Mouse (Mus musculus) midbrain, embryonic 16.5 days (tissue): ENCODE results near the gene Pak1ip1. TPM values are rescaled to one million over a fixed set of nuclear protein-coding genes. Genes with fewer than 3 reads are reported as not detected.
"Not testable (repeated sequence)": the region's sequence is repeated elsewhere in the genome, so short reads cannot be mapped to it uniquely, and the experiment has no call there.

ENCODE experiments used
- ATAC-seq: fragments of 200-750 bp; cut with Nextera tagmentation; 2 replicates; pipeline ENCODE4 v1.8.0; 2017; ENCODE audit warnings: moderate TSS enrichment
- H3K27ac ChIP-seq: fragments of 300-500 bp; sonication (generic); 2 replicates; pipeline ENCODE4 v1.5.1; 2014; ENCODE audit warnings: mild to moderate bottlenecking, low read length, mixed read lengths
- H3K27me3 ChIP-seq: fragments of 300-500 bp; sonication (generic); 2 replicates; pipeline ENCODE4 v1.6.1; 2014; ENCODE audit warnings: low read depth, low read length, mixed read lengths; ENCODE audit not compliant: control insufficient read depth, insufficient read depth
- H3K36me3 ChIP-seq: fragments of 300-500 bp; sonication (generic); 2 replicates; pipeline ENCODE4 v1.6.1; 2014; ENCODE audit warnings: mild to moderate bottlenecking, low read length, moderate library complexity, mixed read lengths; ENCODE audit not compliant: control insufficient read depth, insufficient read depth
- H3K4me1 ChIP-seq: fragments of 300-500 bp; sonication (generic); 2 replicates; pipeline ENCODE4 v1.6.1; 2014; ENCODE audit warnings: mild to moderate bottlenecking, low read length, mixed read lengths; ENCODE audit not compliant: control insufficient read depth, insufficient read depth
- H3K4me2 ChIP-seq: fragments of 300-500 bp; sonication (generic); 2 replicates; pipeline ENCODE4 v1.6.1; 2014; ENCODE audit warnings: mild to moderate bottlenecking, low read length, mixed read lengths
- H3K4me3 ChIP-seq: fragments of 300-500 bp; sonication (generic); 2 replicates; pipeline ENCODE4 v1.5.1; 2014; ENCODE audit warnings: low read depth, mild to moderate bottlenecking, low read length, moderate library complexity, mixed read lengths
- H3K9ac ChIP-seq: fragments of 300-500 bp; sonication (generic); 2 replicates; pipeline ENCODE4 v1.6.1; 2014; ENCODE audit warnings: low read depth, low read length, mixed read lengths
- H3K9me3 ChIP-seq: fragments of 300-500 bp; sonication (generic); replicated peaks from 2 replicates; pipeline ENCODE4 v1.6.1; 2014; ENCODE audit warnings: mild to moderate bottlenecking, low read length, mixed read lengths; ENCODE audit not compliant: control insufficient read depth, poor library complexity, severe bottlenecking
- WGBS: fragments of 180-500 bp; shearing (Covaris S2); extraction: QIAGEN DNeasy Blood & Tissue Kit; methylation state at CpG from one replicate; pipeline ENCODE4 v1.1.7; 2014; 5-methylcytosine and 5-hydroxymethylcytosine counted together
- polyA plus RNA-seq: library from polyadenylated mRNA; unstranded; fragments of >200 nt; fragmentation: Nextera tagmentation; extraction: Ambion mirVana; gene quantifications from 2 replicates; pipeline ENCODE4 v1.2.1, GENCODE M21; 2015

Pak1ip1 gene
- polyA plus RNA-seq, 1 experiment from 2014 or later = 53.9 TPM

- not testable (repeated sequence) for H3K4me2 ChIP-seq, ATAC-seq, H3K27me3 ChIP-seq, H3K9ac ChIP-seq, H3K36me3 ChIP-seq, H3K9me3 ChIP-seq, H3K4me3 ChIP-seq, H3K27ac ChIP-seq
- peaks cover 13% of the 10 kb centered on the region for H3K4me1 ChIP-seq
- 93% methylated on average over 5 of the region's 5 CpGs for whole genome bisulfite sequencing
Measured at GRCm38 (mm10) chr13:40998537-40998936, 2.3 kb upstream of the Pak1ip1 start.

GRCm38 (mm10) chr13:41000140-41000925, 490 bp upstream of the Pak1ip1 start:
- WGBS = under 1% methylated on average over 25 of the region's 25 CpGs
- ATAC-seq = peak; percentile 70
- peaks cover 9% of the 10 kb centered on the region for H3K36me3 ChIP-seq
- H3K27ac ChIP-seq = peak overlapping the region; percentile 97
- peak overlapping the region; percentile 80 for H3K4me3 ChIP-seq
- peak overlapping the region; percentile 93 for H3K9ac ChIP-seq
- no peaks in the 10 kb centered on the region for H3K9me3 ChIP-seq
- peaks cover 13% of the 10 kb centered on the region for H3K4me1 ChIP-seq
- H3K27me3 ChIP-seq = no peaks in the 10 kb centered on the region
- peak overlapping the region; percentile 93 for H3K4me2 ChIP-seq

- ATAC-seq = no peak
- H3K4me3 ChIP-seq = no peak overlapping the region; the same call in 1 of the 2 replicates
- no peak overlapping the region for H3K9ac ChIP-seq
- H3K4me2 ChIP-seq = peak overlapping the region; percentile 96
- H3K27me3 ChIP-seq = no peaks in the 10 kb centered on the region
- H3K36me3 ChIP-seq = peaks cover 18% of the 10 kb centered on the region
- H3K4me1 ChIP-seq = peaks cover 13% of the 10 kb centered on the region
- no peaks in the 10 kb centered on the region for H3K9me3 ChIP-seq
- WGBS = 88% methylated on average over 5 of the region's 5 CpGs
- H3K27ac ChIP-seq = no peak overlapping the region
Measured at GRCm38 (mm10) chr13:41002001-41002400, 1.2 kb downstream of the Pak1ip1 start.

- Histone ChIP-seq H3K9ac (no peak overlapping the region), H3K27ac (no peak overlapping the region), H3K36me3 (peaks cover 42% of the 10 kb centered on the region), H3K9me3 (no peaks in the 10 kb centered on the region), H3K4me2 (no peak overlapping the region), H3K4me3 (no peak overlapping the region), H3K27me3 (no peaks in the 10 kb centered on the region), H3K4me1 (peaks cover 8% of the 10 kb centered on the region)
- 95% methylated on average over 4 of the region's 4 CpGs for WGBS
- no peak for ATAC-seq
Measured at GRCm38 (mm10) chr13:41006244-41006643, 5.4 kb downstream of the Pak1ip1 start.

- H3K9ac ChIP-seq = no peak overlapping the region
- WGBS = 96% methylated on average over 10 of the region's 10 CpGs
Measured at GRCm38 (mm10) chr13:41008271-41008670, 7.4 kb downstream of the Pak1ip1 start.

GRCm38 (mm10) chr13:41008946-41009345, 8.1 kb downstream of the Pak1ip1 start:
- 85% methylated on average over 8 of the region's 8 CpGs for WGBS
- Histone ChIP-seq H3K9ac (no peak overlapping the region), H3K27me3 (no peaks in the 10 kb centered on the region), H3K4me3 (no peak overlapping the region), H3K9me3 (no peaks in the 10 kb centered on the region), H3K27ac (no peak overlapping the region), H3K4me1 (no peaks in the 10 kb centered on the region), H3K36me3 (peaks cover 57% of the 10 kb centered on the region), H3K4me2 (no peak overlapping the region)
- ATAC-seq = no peak

More at GRCm38 (mm10) chr13:41008271-41008670, 7.4 kb downstream of the Pak1ip1 start:
- H3K4me2 ChIP-seq = no peak overlapping the region
- H3K4me3 ChIP-seq = no peak overlapping the region
- H3K27me3 ChIP-seq = no peaks in the 10 kb centered on the region
- no peak for ATAC-seq
- peaks cover 57% of the 10 kb centered on the region for H3K36me3 ChIP-seq
- H3K4me1 ChIP-seq = no peaks in the 10 kb centered on the region
- H3K27ac ChIP-seq = no peak overlapping the region
- no peaks in the 10 kb centered on the region for H3K9me3 ChIP-seq

GRCm38 (mm10) chr13:41015829-41016634, 15.2 kb downstream of the Pak1ip1 start, which contains the start of gene Tmem14c:
Gene Tmem14c, plus strand, starts transcription at chr13:41016292.
- peak; percentile 98 for ATAC-seq

GRCm38 (mm10) chr13:41016797-41017405, 16.1 kb downstream of the Pak1ip1 start:
- H3K4me2 ChIP-seq = peak overlapping the region; percentile 81
- H3K27me3 ChIP-seq = no peaks in the 10 kb centered on the region
- ATAC-seq = peak; percentile 7; the same call in 1 of the 2 replicates
- peak overlapping the region; percentile 72 for H3K9ac ChIP-seq
- WGBS = 40% methylated on average over 12 of the region's 12 CpGs
- H3K36me3 ChIP-seq = peaks cover 10% of the 10 kb centered on the region; the same call in 1 of the 2 replicates
- peaks cover 14% of the 10 kb centered on the region for H3K4me1 ChIP-seq
- H3K27ac ChIP-seq = peak overlapping the region; percentile 83; the same call in 1 of the 2 replicates
- peak overlapping the region; percentile 62 for H3K4me3 ChIP-seq
- H3K9me3 ChIP-seq = no peaks in the 10 kb centered on the region

More at GRCm38 (mm10) chr13:41015829-41016634, 15.2 kb downstream of the Pak1ip1 start, which contains the start of gene Tmem14c:
- H3K27me3 ChIP-seq = no peaks in the 10 kb centered on the region
- peak within 1 kb of the TSS; percentile 62 for H3K4me3 ChIP-seq
- H3K9me3 ChIP-seq = no peaks in the 10 kb centered on the region
- peak within 1 kb of the TSS; percentile 83 for H3K27ac ChIP-seq
- peak within 1 kb of the TSS; percentile 81 for H3K4me2 ChIP-seq
- 1% methylated on average over 43 of the region's 43 CpGs for WGBS
- peaks cover 14% of the 10 kb centered on the region for H3K4me1 ChIP-seq
- H3K36me3 ChIP-seq = peaks cover 15% of the 10 kb centered on the region; the same call in 1 of the 2 replicates
- peak within 1 kb of the TSS; percentile 72 for H3K9ac ChIP-seq
